Mouse (Mus musculus) ES-E14 (cell line): ENCODE data around the gene Tradd. TPM values are rescaled to one million over a fixed set of nuclear protein-coding genes. Genes with fewer than 3 reads are reported as not detected.

Experiments
- DNase-seq: peaks from one replicate; pipeline ENCODE4 v3.0.0-alpha.2; 2013; ENCODE audit warnings: low read depth, low spot score
- H3K27ac ChIP-seq: 2 replicates; pipeline ENCODE4 v1.5.1; 2012; ENCODE audit warnings: low read depth, mild to moderate bottlenecking, low read length, moderate library complexity, mixed read lengths; ENCODE audit not compliant: poor library complexity, insufficient read depth, severe bottlenecking
- H3K36me3 ChIP-seq: 2 replicates; pipeline ENCODE4 v1.6.1; 2012; ENCODE audit warnings: mild to moderate bottlenecking, low read length, moderate library complexity, mixed read lengths; ENCODE audit not compliant: control insufficient read depth, poor library complexity, insufficient read depth, severe bottlenecking
- H3K4me1 ChIP-seq, 2 experiments: fragments of 150-350 bp in 1 of 2; sonication (generic) in 1 of 2; 2 replicates each; pipeline ENCODE4 v1.6.1; 2012; ENCODE audit warnings: low read length in 2 of 2, mild to moderate bottlenecking in 1 of 2, mixed read lengths in 1 of 2; ENCODE audit not compliant: control insufficient read depth in 2 of 2, insufficient read depth in 2 of 2, poor library complexity in 1 of 2
- H3K4me3 ChIP-seq, 2 experiments: fragments of 150-350 bp in 1 of 2; sonication (generic) in 1 of 2; 2 replicates each; pipeline ENCODE4 v1.5.1; 2012; ENCODE audit warnings: low read length in 2 of 2, low read depth in 1 of 2, mild to moderate bottlenecking in 1 of 2, mixed read lengths in 1 of 2; ENCODE audit not compliant: insufficient read depth in 1 of 2, poor library complexity in 1 of 2, severe bottlenecking in 1 of 2
- H3K9ac ChIP-seq: 2 replicates; pipeline ENCODE4 v1.6.1; 2012; ENCODE audit warnings: low read depth, mild to moderate bottlenecking, low read length, mixed read lengths; ENCODE audit not compliant: poor library complexity, insufficient read depth, severe bottlenecking
- H3K9me3 ChIP-seq: fragments of 150-350 bp; sonication (generic); 2 replicates; pipeline ENCODE4 v1.6.1; 2012; ENCODE audit warnings: low read depth, mild to moderate bottlenecking, low read length; ENCODE audit not compliant: control insufficient read depth, insufficient read depth
- CHD2 ChIP-seq: IDR thresholded peaks from 2 replicates; pipeline ENCODE4 v1.6.1; 2014; ENCODE audit warnings: mild to moderate bottlenecking, low read depth, low read length, inconsistent platforms
- HCFC1 ChIP-seq: IDR thresholded peaks from 2 replicates; pipeline ENCODE4 v1.6.1; 2012; ENCODE audit warnings: low read length, inconsistent platforms, borderline replicate concordance; ENCODE audit not compliant: insufficient read depth
- MAFK ChIP-seq: IDR thresholded peaks from 2 replicates; pipeline ENCODE4 v1.6.1; 2014; ENCODE audit warnings: mild to moderate bottlenecking, low read depth, low read length, inconsistent platforms; ENCODE audit not compliant: insufficient read depth
- ZC3H11A ChIP-seq: IDR thresholded peaks from 2 replicates; pipeline ENCODE4 v1.6.1; 2012; ENCODE audit warnings: low read depth, mild to moderate bottlenecking, inconsistent platforms, low read length, borderline replicate concordance
- ZNF384 ChIP-seq: IDR thresholded peaks from 2 replicates; pipeline ENCODE4 v1.6.1; 2012; ENCODE audit warnings: low read depth, low read length, inconsistent platforms
- in situ Hi-C, 2 experiments: fragments of 600-800 bp; cut with MboI; formaldehyde crosslinking; loops; one replicate each; pipeline ENCODE4 v1.15.1; 2025; ENCODE audit warnings: low sequenced_read_pairs in 2 of 2, inconsistent platforms in 1 of 2; ENCODE audit not compliant: unreplicated experiment in 2 of 2
- total RNA-seq: library from RNA; depleted of rRNA; stranded (reverse); fragments of 300-350 nt; gene quantifications from 2 replicates; pipeline ENCODE4 v1.2.3, GENCODE M21; 2012

Gene Tradd
- total RNA-seq, 1 experiment = 7.6 TPM

DNA sequence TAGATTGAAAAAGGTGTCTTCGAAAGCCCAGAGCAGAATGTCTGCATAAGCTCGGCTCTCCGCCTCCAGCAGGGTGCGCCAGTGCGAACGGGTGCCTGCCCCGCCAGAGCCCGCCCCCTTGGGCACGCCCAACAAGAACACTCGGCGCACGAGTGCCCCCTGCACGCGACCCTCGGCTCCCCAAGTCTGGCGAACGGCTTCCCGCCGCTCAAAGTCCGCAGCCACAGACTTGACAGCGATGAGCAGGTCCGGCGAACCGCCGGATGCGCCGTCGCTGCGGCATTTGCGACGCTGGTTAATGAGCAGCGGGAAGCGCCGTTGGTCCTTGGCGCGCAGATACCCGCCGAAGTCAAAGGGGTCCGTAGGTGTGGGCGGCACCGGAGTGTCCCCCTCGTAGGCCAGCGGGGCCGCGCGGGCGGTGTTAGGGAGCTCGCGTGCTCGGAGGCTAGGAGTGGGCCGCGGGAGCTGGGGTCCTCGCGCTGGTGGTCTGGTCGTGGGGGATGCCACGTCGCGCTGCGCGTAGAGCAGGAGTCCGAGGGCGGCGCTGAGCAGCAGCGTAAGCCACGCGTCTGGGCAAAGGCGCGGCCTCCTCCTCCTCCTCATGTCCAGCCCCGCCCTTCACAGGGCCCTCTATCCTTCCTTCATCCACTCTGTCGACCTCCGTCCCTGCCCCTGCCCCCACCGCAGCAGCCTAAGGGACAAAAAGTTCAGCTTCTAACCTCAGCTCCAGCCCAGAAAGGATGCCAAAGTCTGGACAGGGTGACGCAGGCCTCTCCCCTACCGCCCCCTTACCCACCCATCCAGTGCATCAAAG, 10.1 kb downstream of the Tradd start:
- Histone ChIP-seq H3K36me3 (peaks cover 35% of the 10 kb centered on the region), H3K9ac (peak overlapping the region; percentile 62), H3K4me3 (peak overlapping the region; percentile 60 to 74), H3K9me3 (no peaks in the 10 kb centered on the region), H3K27ac (no peak overlapping the region), H3K4me1 (peaks cover 0 to 12% of the 10 kb centered on the region in 2 experiments; a peak in 2 of 4 replicates)
- TF ChIP-seq ZNF384 (no peak), HCFC1 (peak; percentile 43; the same call in 1 of the 2 replicates)
- DNase-seq = peak; percentile 86
- in situ Hi-C loops = loop anchor here in 1 of 2 experiments (25.0 kb wide), 1 partner anchor 617 kb away; the partner anchor contains the start of genes Ciao2b and Rrad

DNA sequence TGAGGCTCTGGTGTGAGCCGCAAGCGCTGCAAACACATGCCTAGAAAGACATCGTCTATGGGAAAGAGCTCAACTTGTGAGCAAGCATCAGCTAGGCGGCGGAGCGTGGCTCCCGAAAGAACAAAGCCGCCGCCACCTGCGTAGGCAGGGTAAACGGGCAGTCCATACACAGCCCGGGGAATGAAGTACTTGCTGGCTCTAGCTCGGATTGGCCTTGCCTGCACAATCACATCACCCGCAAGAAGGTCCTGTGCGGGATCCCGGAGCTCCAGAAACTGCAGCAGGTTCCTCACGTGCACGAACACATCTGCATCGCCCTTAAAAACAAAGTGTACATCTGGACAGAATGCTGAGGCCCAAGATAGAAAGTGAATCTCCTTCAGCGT, 10.7 kb downstream of the Tradd start:
- Histone ChIP-seq H3K36me3 (peaks cover 40% of the 10 kb centered on the region), H3K27ac (no peak overlapping the region), H3K4me3 (peak overlapping the region; percentile 6 to 60; a peak in 3 of 4 replicates), H3K9ac (peak overlapping the region; percentile 36; the same call in 1 of the 2 replicates), H3K4me1 (peaks cover 0 to 12% of the 10 kb centered on the region in 2 experiments; a peak in 2 of 4 replicates), H3K9me3 (no peaks in the 10 kb centered on the region)
- in situ Hi-C loops = loop anchor here in 1 of 2 experiments (25.0 kb wide), 1 partner anchor 616 kb away; the partner anchor contains the start of genes Ciao2b and Rrad
- TF ChIP-seq ZC3H11A (no peak), HCFC1 (no peak), ZNF384 (no peak), MAFK (no peak), CHD2 (no peak)
- DNase-seq = no peak

DNA sequence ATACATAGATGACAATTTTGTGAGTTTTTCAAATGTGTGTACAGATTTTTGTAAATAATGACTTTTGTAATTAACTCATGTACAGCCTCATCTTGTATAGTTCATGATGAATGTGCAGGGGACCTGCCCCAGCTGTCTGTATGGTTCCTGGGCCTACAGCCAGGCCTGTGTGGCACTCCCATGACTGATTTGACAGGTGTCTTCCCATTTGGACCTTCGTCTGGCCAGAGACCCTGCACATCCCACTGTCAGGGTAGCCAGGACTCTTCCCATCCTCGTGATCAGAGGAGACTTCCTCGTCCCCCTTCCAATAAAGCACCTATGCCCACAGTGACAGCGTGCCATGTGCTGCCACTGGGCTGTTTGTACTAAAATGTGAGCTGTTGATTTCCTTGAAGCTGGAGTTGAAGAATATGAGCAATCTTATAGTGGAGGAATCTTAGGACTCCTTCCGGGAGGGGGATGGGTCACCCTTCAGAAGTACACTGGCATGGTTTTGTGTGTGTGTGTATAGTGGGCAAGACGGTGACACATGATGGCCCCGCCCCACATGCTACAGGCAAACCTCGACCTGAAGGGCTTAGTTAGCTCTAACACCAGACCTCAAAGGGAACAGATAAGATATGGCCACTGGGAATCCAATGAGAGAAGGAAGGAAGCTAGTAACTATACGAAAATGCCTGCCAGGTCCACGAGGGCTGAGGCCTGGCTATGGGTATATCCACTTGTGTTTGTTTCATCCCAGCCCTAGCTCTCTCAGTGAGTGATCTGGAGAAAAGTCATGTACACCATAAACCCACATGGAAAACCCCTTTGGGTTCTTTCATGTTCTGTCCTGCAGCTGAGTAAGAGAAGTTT, 11.5 kb downstream of the Tradd start:
- Histone ChIP-seq H3K4me1 (peaks cover 0 to 8% of the 10 kb centered on the region in 2 experiments; a peak in 2 of 4 replicates), H3K36me3 (peaks cover 48% of the 10 kb centered on the region), H3K9ac (no peak overlapping the region), H3K9me3 (no peaks in the 10 kb centered on the region), H3K27ac (no peak overlapping the region), H3K4me3 (no peak overlapping the region)
- in situ Hi-C loops = loop anchor here in 1 of 2 experiments (25.0 kb wide), 1 partner anchor 616 kb away; the partner anchor contains the start of genes Ciao2b and Rrad
- DNase-seq = no peak
- TF ChIP-seq CHD2 (no peak), HCFC1 (no peak), ZNF384 (no peak), ZC3H11A (no peak), MAFK (no peak)

DNA sequence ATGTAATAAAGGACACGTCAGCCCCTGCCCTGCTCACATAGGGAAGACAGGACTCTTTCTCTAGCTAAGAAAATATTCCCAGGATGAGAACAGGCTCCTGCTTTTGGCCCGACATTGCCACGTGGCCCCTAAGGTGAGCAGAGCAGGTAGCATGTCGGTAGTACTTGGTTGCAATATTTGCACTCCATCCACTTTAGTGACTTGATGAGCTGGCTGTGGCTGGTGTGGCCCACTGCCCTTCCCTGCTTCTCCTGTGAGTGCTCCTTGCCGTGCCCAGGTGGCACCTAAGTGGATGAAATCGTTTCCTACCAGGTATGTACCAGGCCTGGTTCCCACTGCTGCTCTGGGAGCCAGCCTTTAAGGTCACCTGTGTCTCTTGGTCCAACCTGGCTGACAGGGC, 12.5 kb downstream of the Tradd start:
- in situ Hi-C loops = loop anchor here in 1 of 2 experiments (25.0 kb wide), 1 partner anchor 615 kb away; the partner anchor contains the start of genes Ciao2b and Rrad
- TF ChIP-seq ZC3H11A = no peak
- TF ChIP-seq MAFK = no peak
- TF ChIP-seq HCFC1 = no peak
- TF ChIP-seq ZNF384 = no peak
- no peak for TF ChIP-seq CHD2
- peaks cover 52% of the 10 kb centered on the region for H3K36me3 ChIP-seq

More for the DNA sequence above, 12.5 kb downstream of the Tradd start:
- no peak overlapping the region for H3K4me3 ChIP-seq
- H3K9me3 ChIP-seq = no peaks in the 10 kb centered on the region
- H3K9ac ChIP-seq = no peak overlapping the region
- no peak for DNase-seq
- no peak overlapping the region for H3K27ac ChIP-seq
- H3K4me1 ChIP-seq = peaks cover 0 to 8% of the 10 kb centered on the region in 2 experiments; a peak in 2 of 4 replicates
